Mouse (Mus musculus) intestine, embryonic 14.5 days (tissue): ENCODE measurements around the gene Rps27l. TPM values are rescaled to one million over a fixed set of nuclear protein-coding genes. Genes with fewer than 3 reads are reported as not detected.
A peak's percentile ranks its signal among the peaks of the same experiment; 100 is the strongest.

Source experiments
- ATAC-seq: fragments of 200-750 bp; cut with Nextera tagmentation; replicated peaks from 2 replicates; pipeline ENCODE4 v1.8.0; 2017; ENCODE audit warnings: low read depth, moderate number of reproducible peaks, moderate TSS enrichment, moderate library complexity; ENCODE audit not compliant: low FRiP score, low TSS enrichment
- DNase-seq: peaks from one replicate; pipeline ENCODE4 v3.0.0-alpha.2; 2018; ENCODE audit warnings: low spot score
- H3K27ac ChIP-seq: fragments of 300-500 bp; sonication (generic); 2 replicates; pipeline ENCODE4 v1.5.1; 2014; ENCODE audit warnings: low read depth, mild to moderate bottlenecking, control low read depth
- H3K27me3 ChIP-seq: fragments of 300-500 bp; sonication (generic); replicated peaks from 2 replicates; pipeline ENCODE4 v1.6.1; 2014; ENCODE audit warnings: low read length, control low read depth; ENCODE audit not compliant: control insufficient read depth, insufficient read depth
- H3K36me3 ChIP-seq: fragments of 300-500 bp; sonication (generic); 2 replicates; pipeline ENCODE4 v1.6.1; 2014; ENCODE audit warnings: low read length, control low read depth; ENCODE audit not compliant: control insufficient read depth, insufficient read depth
- H3K4me1 ChIP-seq: fragments of 300-500 bp; sonication (generic); replicated peaks from 2 replicates; pipeline ENCODE4 v1.6.1; 2014; ENCODE audit warnings: low read length, control low read depth, mixed read lengths; ENCODE audit not compliant: control insufficient read depth, insufficient read depth
- H3K4me2 ChIP-seq: fragments of 300-500 bp; sonication (generic); 2 replicates; pipeline ENCODE4 v1.6.1; 2014; ENCODE audit warnings: low read length
- H3K4me3 ChIP-seq: fragments of 300-500 bp; sonication (generic); 2 replicates; pipeline ENCODE4 v1.5.1; 2014; ENCODE audit warnings: low read depth, low read length, control low read depth, mixed read lengths
- H3K9ac ChIP-seq: fragments of 300-500 bp; sonication (generic); 2 replicates; pipeline ENCODE4 v1.6.1; 2014; ENCODE audit warnings: mild to moderate bottlenecking, low read length
- H3K9me3 ChIP-seq: fragments of 300-500 bp; sonication (generic); 2 replicates; pipeline ENCODE4 v1.6.1; 2016; ENCODE audit warnings: low read length, control low read depth; ENCODE audit not compliant: control insufficient read depth
- WGBS: fragments of 180-500 bp; shearing (Covaris S2); extraction: QIAGEN DNeasy Blood & Tissue Kit; methylation state at CpG from one replicate; pipeline ENCODE4 v1.1.7; 2014; 5-methylcytosine and 5-hydroxymethylcytosine counted together
- polyA plus RNA-seq: library from polyadenylated mRNA; unstranded; fragments of >200 nt; fragmentation: Nextera tagmentation; extraction: Ambion mirVana; gene quantifications from 2 replicates; pipeline ENCODE4 v1.2.1, GENCODE M21; 2014

Rps27l gene
- polyA plus RNA-seq, 1 experiment from 2014 or later: 793 TPM

GRCm38 (mm10) chr9:66961478-66961877 is 15.6 kb downstream of the Rps27l start:
- Histone ChIP-seq H3K36me3 (no peaks in the 10 kb centered on the region), H3K27ac (no peak overlapping the region), H3K9ac (no peak overlapping the region), H3K9me3 (no peaks in the 10 kb centered on the region), H3K4me1 (no peaks in the 10 kb centered on the region), H3K27me3 (no peaks in the 10 kb centered on the region), H3K4me2 (no peak overlapping the region), H3K4me3 (no peak overlapping the region)
- DNase-seq (no peak), ATAC-seq (no peak)
- 73% methylated on average over 3 of the region's 3 CpGs for whole genome bisulfite sequencing

GRCm38 (mm10) chr9:66967492-66967891 is 21.6 kb downstream of the Rps27l start:
- no peak for ATAC-seq

GRCm38 (mm10) chr9:66971116-66971515 is 25.2 kb downstream of the Rps27l start:
- ATAC-seq: no peak
- H3K4me2 ChIP-seq: no peak overlapping the region
- no peaks in the 10 kb centered on the region for H3K9me3 ChIP-seq
- no peak overlapping the region for H3K27ac ChIP-seq
- DNase-seq: no peak
- 0 out of 2 replicates have a peak, but pooled peaks cover 10% of the 10 kb centered on the region for H3K4me1 ChIP-seq
- peaks cover 19% of the 10 kb centered on the region for H3K36me3 ChIP-seq
- H3K27me3 ChIP-seq: no peaks in the 10 kb centered on the region
- no peak overlapping the region for H3K4me3 ChIP-seq
- no peak overlapping the region for H3K9ac ChIP-seq
- WGBS: 90% methylated on average over 8 of the region's 8 CpGs

More at GRCm38 (mm10) chr9:66967492-66967891, 21.6 kb downstream of the Rps27l start:
- 45% methylated on average over 8 of the region's 8 CpGs for WGBS
- DNase-seq: no peak
- no peaks in the 10 kb centered on the region for H3K27me3 ChIP-seq
- H3K4me1 ChIP-seq: 0 out of 2 replicates have a peak, but pooled peaks cover 3% of the 10 kb centered on the region
- no peak overlapping the region for H3K9ac ChIP-seq
- no peak overlapping the region for H3K4me3 ChIP-seq
- peaks cover 19% of the 10 kb centered on the region for H3K36me3 ChIP-seq
- H3K4me2 ChIP-seq: no peak overlapping the region
- peak overlapping the region; percentile 14; the same call in 1 of the 2 replicates for H3K27ac ChIP-seq
- H3K9me3 ChIP-seq: no peaks in the 10 kb centered on the region

- under 1% methylated on average over 41 of the region's 41 CpGs for WGBS
- 0 out of 2 replicates have a peak, but pooled peaks cover 6% of the 10 kb centered on the region for H3K4me1 ChIP-seq
- H3K4me3 ChIP-seq: peak overlapping the region; percentile 78
- H3K27ac ChIP-seq: peak overlapping the region; percentile 74
- ATAC-seq (peak; percentile 91), DNase-seq (peak; percentile 86)
- H3K9me3 ChIP-seq: no peaks in the 10 kb centered on the region
- H3K27me3 ChIP-seq: no peaks in the 10 kb centered on the region
- H3K4me2 ChIP-seq: peak overlapping the region; percentile 59
- H3K36me3 ChIP-seq: peaks cover 13% of the 10 kb centered on the region
- H3K9ac ChIP-seq: peak overlapping the region; percentile 64
These were observed 28.9 kb downstream of the Rps27l start for GRCm38 (mm10) chr9:66974721-66975225.

- Histone ChIP-seq H3K9ac (peak within 1 kb of the TSS; percentile 64), H3K27me3 (no peaks in the 10 kb centered on the region), H3K4me3 (peak within 1 kb of the TSS; percentile 78), H3K36me3 (peaks cover 8% of the 10 kb centered on the region), H3K4me2 (peak within 1 kb of the TSS; percentile 59), H3K27ac (peak within 1 kb of the TSS; percentile 74), H3K4me1 (0 out of 2 replicates have a peak, but pooled peaks cover 6% of the 10 kb centered on the region), H3K9me3 (no peaks in the 10 kb centered on the region)
- whole genome bisulfite sequencing: 0% methylated on average over 29 of the region's 32 CpGs
- ATAC-seq (peak; percentile 98), DNase-seq (peak; percentile 96)
These were observed 29.4 kb downstream of the Rps27l start, which contains the start of gene Lactb for GRCm38 (mm10) chr9:66975239-66975645. Gene Lactb (minus strand): TSS chr9:66975484.

GRCm38 (mm10) chr9:66977121-66977520 is 31.2 kb downstream of the Rps27l start:
- Histone ChIP-seq H3K4me3 (no peak overlapping the region), H3K9ac (no peak overlapping the region), H3K4me2 (no peak overlapping the region), H3K27ac (no peak overlapping the region), H3K4me1 (0 out of 2 replicates have a peak, but pooled peaks cover 6% of the 10 kb centered on the region), H3K36me3 (no peaks in the 10 kb centered on the region), H3K27me3 (no peaks in the 10 kb centered on the region), H3K9me3 (no peaks in the 10 kb centered on the region)
- DNase-seq (no peak), ATAC-seq (no peak)
- 83% methylated on average over 5 of the region's 5 CpGs for WGBS

GRCm38 (mm10) chr9:66977982-66978381 is 32.1 kb downstream of the Rps27l start:
- ATAC-seq: no peak
- 90% methylated on average over 1 of the region's 1 CpGs for WGBS
- H3K9me3 ChIP-seq: no peaks in the 10 kb centered on the region

GRCm38 (mm10) chr9:66978468-66978867 is 32.6 kb downstream of the Rps27l start:
- Histone ChIP-seq H3K9ac (no peak overlapping the region), H3K4me3 (no peak overlapping the region), H3K27me3 (no peaks in the 10 kb centered on the region), H3K36me3 (no peaks in the 10 kb centered on the region), H3K4me2 (no peak overlapping the region), H3K4me1 (0 out of 2 replicates have a peak, but pooled peaks cover 6% of the 10 kb centered on the region), H3K27ac (no peak overlapping the region), H3K9me3 (no peaks in the 10 kb centered on the region)
- ATAC-seq (no peak), DNase-seq (no peak)
- 86% methylated on average over 1 of the region's 1 CpGs for WGBS

More at GRCm38 (mm10) chr9:66977982-66978381, 32.1 kb downstream of the Rps27l start:
- H3K9ac ChIP-seq: no peak overlapping the region
- no peak overlapping the region for H3K4me3 ChIP-seq
- no peak overlapping the region for H3K4me2 ChIP-seq
- no peak for DNase-seq
- no peaks in the 10 kb centered on the region for H3K27me3 ChIP-seq
- H3K36me3 ChIP-seq: no peaks in the 10 kb centered on the region
- 0 out of 2 replicates have a peak, but pooled peaks cover 6% of the 10 kb centered on the region for H3K4me1 ChIP-seq
- no peak overlapping the region for H3K27ac ChIP-seq

GRCm38 (mm10) chr9:66980458-66980857 is 34.6 kb downstream of the Rps27l start:
- Histone ChIP-seq H3K36me3 (no peaks in the 10 kb centered on the region), H3K27ac (no peak overlapping the region), H3K4me2 (no peak overlapping the region), H3K27me3 (no peaks in the 10 kb centered on the region), H3K4me3 (no peak overlapping the region), H3K4me1 (0 out of 2 replicates have a peak, but pooled peaks cover 3% of the 10 kb centered on the region), H3K9ac (no peak overlapping the region), H3K9me3 (no peaks in the 10 kb centered on the region)
- 10% methylated on average over 5 of the region's 5 CpGs for WGBS
- DNase-seq (peak; percentile 91), ATAC-seq (no peak)
